Mouse (Mus musculus) erythroblast, embryonic 14.5 days (primary cell): ENCODE measurements at regions not wholly inside any gene's neighbourhood (a gene's known extent, or its start where the extent isn't known, plus 50 kb on each side); places are given as distances from the start of the nearest gene placed in this dataset.

ENCODE experiments used
- GATA1 ChIP-seq: IDR thresholded peaks from 2 replicates; pipeline ENCODE4 v1.6.1; 2012; ENCODE audit warnings: low read length, inconsistent platforms, mixed read lengths
- TAL1 ChIP-seq: IDR thresholded peaks from 3 replicates; pipeline ENCODE4 v1.6.1; 2012; ENCODE audit warnings: low read length, inconsistent platforms, mixed read lengths

DNA sequence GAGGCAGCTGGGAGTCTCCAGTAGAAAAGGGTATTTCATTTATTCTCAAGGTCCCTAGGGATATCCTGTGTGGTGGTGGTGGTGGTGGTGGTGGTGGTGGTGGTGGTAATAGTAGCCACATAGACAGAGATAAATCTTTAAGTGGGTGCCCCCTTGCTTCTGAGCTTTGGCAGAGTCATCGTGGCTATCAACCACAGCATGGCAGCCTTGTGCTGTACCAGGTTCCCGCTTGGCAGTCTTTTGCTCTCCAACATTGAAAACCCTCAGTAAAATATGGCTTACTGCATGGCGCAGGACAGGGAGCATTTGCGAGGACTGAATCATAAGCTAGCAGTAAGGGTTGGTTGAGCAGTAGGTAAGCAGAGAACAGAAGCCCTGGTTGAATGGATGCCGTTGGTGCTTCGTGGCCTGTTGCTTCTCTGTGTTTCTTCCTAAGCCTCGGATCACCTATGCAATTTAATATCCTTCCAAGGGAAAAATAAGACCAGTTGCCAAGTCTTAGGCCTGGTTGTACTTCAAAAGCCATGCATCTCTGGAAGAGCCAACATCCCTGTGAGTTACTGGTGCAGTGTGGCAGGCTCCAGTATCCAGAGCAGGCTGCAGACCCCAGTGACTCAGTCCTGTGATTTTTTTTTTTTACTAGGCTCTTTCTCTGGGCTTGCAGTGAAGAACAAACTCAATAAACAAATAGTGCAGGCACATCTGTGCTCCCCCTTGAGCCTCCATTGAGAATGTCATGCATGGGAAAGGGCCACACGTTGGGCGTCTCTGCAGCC lies 76.6 kb upstream of the Maml3 start:
- TF ChIP-seq GATA1 (no peak), TAL1 (no peak)
